Mouse (Mus musculus): ENCODE measurements around the gene Dmgdh.

Dmgdh gene

GRCm38 (mm10) chr13:93674131-93674561, at the start of gene Dmgdh, which contains the start of gene Bhmt2:
TSS of gene Dmgdh (plus strand) at chr13:93674433.
TSS of gene Bhmt2 (minus strand) at chr13:93674302.
- no peak for DNase-seq (ENCODE audit: low spot score in 2 of 2)

- DNase-seq (ENCODE audit: low spot score in 2 of 2), result no peak
Observed at GRCm38 (mm10) chr13:93628861-93629260, 45.4 kb upstream of the Dmgdh start.

GRCm38 (mm10) chr13:93630941-93631705, 43.1 kb upstream of the Dmgdh start:
- DNase-seq (ENCODE audit: low spot score in 2 of 2), result no peak

- no peak for DNase-seq (ENCODE audit: low spot score in 2 of 2)
Observed at GRCm38 (mm10) chr13:93632927-93633326, 41.3 kb upstream of the Dmgdh start.

- DNase-seq (ENCODE audit: low spot score in 2 of 2), result no peak
Observed at GRCm38 (mm10) chr13:93636561-93636960, 37.7 kb upstream of the Dmgdh start.

GRCm38 (mm10) chr13:93637282-93638245, 36.7 kb upstream of the Dmgdh start, which contains the start of gene Bhmt:
TSS of gene Bhmt (minus strand) at chr13:93637961.
- DNase-seq (ENCODE audit: low spot score in 2 of 2), result no peak

- DNase-seq (ENCODE audit: low spot score in 2 of 2), result no peak
Observed at GRCm38 (mm10) chr13:93639636-93640035, 34.6 kb upstream of the Dmgdh start.

GRCm38 (mm10) chr13:93648387-93649130, 25.7 kb upstream of the Dmgdh start:
- DNase-seq (ENCODE audit: low spot score in 2 of 2), result no peak

GRCm38 (mm10) chr13:93653382-93653781, 20.9 kb upstream of the Dmgdh start:
- no peak for DNase-seq (ENCODE audit: low spot score in 2 of 2)

GRCm38 (mm10) chr13:93657941-93658340, 16.3 kb upstream of the Dmgdh start:
- DNase-seq (ENCODE audit: low spot score in 2 of 2), result no peak

- no peak for DNase-seq (ENCODE audit: low spot score in 2 of 2)
Observed at GRCm38 (mm10) chr13:93667586-93667985, 6.6 kb upstream of the Dmgdh start.

GRCm38 (mm10) chr13:93672371-93672770, 1.9 kb upstream of the Dmgdh start:
- no peak for DNase-seq (ENCODE audit: low spot score in 2 of 2)

- DNase-seq (ENCODE audit: low spot score in 2 of 2), result no peak
Observed at GRCm38 (mm10) chr13:93673296-93673695, 937 bp upstream of the Dmgdh start.

GRCm38 (mm10) chr13:93676864-93677263, 2.6 kb downstream of the Dmgdh start:
- no peak for DNase-seq (ENCODE audit: low spot score in 2 of 2)

- no peak for DNase-seq (ENCODE audit: low spot score in 2 of 2)
Observed at GRCm38 (mm10) chr13:93683336-93683735, 9.1 kb downstream of the Dmgdh start.

GRCm38 (mm10) chr13:93685226-93685625, 11.0 kb downstream of the Dmgdh start:
- no peak for DNase-seq (ENCODE audit: low spot score in 2 of 2)

GRCm38 (mm10) chr13:93687321-93687720, 13.1 kb downstream of the Dmgdh start:
- no peak for DNase-seq (ENCODE audit: low spot score in 2 of 2)

GRCm38 (mm10) chr13:93689566-93689965, 15.3 kb downstream of the Dmgdh start:
- no peak for DNase-seq (ENCODE audit: low spot score in 2 of 2)

GRCm38 (mm10) chr13:93690821-93691220, 16.6 kb downstream of the Dmgdh start:
- DNase-seq (ENCODE audit: low spot score in 2 of 2), result no peak

- no peak for DNase-seq (ENCODE audit: low spot score in 2 of 2)
Observed at GRCm38 (mm10) chr13:93698866-93699265, 24.6 kb downstream of the Dmgdh start.

- no peak for DNase-seq (ENCODE audit: low spot score in 2 of 2)
Observed at GRCm38 (mm10) chr13:93705697-93706096, 31.5 kb downstream of the Dmgdh start.

GRCm38 (mm10) chr13:93707271-93707670, 33.0 kb downstream of the Dmgdh start:
- no peak for DNase-seq (ENCODE audit: low spot score in 2 of 2)
